Mouse (Mus musculus) urinary bladder, postnatal 4 days (tissue): ENCODE data around the gene Adora2b.

Experiments used
- DNase-seq, 2 experiments: peaks; one replicate each; pipeline ENCODE4 v3.0.0; 2021 to 2022; ENCODE audit warnings: low spot score in 2 of 2

Gene Adora2b

DNA sequence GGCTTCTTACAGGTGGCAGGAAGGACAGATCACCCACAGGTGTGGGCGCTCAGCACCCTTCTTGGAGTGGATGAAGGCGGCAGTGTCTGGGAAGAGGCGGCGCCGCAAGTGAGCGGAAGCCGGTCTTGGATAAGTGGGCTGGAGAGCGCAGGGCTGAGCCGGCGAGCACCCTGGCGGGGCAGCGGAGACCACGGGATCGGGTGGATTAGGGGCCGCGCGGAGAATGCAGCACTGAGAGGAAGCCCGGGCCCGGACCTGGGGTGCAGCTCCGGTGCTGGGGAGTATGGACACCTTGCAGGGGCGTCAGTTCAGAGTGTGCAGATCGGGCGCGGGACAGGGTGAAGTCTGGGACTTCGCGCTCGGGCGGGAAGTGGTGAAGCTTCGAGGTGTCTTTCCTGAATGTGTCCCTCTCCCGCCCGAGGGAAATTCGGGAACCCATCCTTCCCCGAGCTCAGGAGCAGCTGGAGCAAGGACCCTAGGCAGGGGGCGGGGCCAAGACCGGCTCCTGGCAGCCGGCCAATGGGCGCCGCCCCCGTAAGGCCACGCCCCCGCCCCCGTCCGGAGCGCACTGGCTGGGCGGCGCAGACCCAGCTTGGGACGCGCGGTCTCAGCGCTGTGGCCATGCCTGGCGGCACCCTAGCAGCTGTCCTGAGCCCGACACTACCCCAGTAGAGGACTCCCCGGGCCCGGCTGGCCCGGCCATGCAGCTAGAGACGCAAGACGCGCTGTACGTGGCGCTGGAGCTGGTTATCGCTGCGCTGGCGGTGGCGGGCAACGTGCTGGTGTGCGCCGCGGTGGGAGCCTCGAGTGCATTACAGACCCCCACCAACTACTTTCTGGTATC lies at the start of gene Adora2b:
Gene Adora2b, plus strand, starts transcription at position 584 of the 844 bp plus-strand sequence.
- DNase-seq, result peak; percentile 65 to 71

DNA sequence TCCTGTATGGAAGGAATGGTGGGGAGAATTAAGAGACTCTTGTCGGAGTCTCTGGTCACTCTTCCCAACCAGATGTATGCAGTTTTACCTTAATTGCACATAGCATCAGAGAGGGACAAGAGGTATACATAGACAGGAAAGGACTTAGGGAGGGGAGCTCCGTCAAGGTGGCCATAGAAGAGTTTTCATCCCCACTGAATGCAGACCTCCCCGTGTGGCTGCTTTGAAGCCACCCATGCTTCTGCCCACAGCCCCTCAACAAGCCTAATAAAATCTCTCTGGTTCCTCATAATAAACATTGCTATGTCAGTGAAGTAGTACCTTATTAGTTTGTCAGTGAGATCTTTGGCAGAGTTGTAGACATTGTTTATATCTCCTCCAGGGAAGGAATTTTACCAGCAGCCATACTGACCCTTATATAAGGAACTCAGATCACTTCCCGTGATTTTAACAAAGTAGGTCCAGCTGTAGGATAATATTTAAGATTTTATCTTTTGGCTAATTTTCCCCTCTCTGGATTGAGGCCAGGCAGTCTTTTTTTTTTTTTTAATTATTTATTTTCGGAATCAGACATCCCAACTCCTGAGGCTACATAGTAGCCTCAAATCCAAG lies 47.8 kb upstream of the Adora2b start:
- no peak for DNase-seq

DNA sequence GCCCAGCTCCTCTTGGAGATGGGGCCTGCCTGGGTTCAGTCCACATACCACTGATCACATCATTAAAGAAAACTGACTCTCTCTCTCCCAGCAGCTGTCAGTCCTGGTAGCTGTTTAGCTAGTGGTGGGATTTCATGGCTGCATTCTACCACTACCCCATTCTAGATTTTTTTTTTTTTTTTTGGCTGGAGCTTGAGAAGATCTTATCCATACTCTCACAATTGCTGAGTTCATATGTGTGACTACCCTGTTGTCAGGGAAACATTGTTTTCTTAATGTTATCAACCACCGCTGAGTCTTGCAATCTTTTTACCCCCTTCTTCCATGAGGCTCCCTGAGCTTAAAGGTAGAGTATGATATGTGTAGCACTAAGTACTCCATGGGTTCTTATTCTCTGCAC lies 46.1 kb upstream of the Adora2b start:
- no peak for DNase-seq

DNA sequence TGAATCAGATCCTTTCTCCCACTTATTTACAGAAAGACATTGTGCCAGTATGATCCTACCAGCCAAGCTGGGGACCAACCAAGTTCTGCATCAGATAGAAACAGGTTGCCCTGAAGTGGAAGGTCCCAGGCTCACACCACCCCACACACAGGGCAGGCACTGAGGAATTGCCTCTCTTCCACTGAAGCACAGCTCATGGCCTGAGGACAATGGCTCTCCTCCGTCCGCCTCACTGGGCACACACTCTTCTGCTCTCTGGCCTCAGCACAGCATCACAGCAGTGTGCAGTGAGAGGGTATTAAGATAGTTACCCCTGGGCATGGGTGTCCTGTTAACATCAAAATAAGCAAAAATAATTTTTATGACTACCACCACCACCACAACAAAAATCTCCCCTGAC lies 39.7 kb upstream of the Adora2b start:
- no peak for DNase-seq

DNA sequence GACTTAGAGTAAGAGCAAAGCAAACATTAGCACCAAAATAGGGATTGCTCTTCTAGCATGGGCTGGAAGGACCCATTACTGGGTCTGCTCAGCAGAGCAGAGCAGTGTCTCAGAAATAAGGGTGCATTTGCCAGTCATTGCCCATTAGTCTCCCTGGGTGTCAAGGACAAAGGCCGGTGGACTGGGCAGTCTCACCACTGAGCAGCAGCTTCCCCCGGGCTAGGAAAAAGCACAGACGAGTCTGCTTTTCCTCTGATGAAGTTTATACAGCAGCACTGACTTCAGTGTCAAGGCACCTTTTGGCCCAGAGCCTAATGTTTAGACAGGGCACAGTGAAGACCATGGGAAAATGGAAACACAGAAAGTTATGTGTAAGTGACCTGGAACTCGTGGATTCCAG lies 38.9 kb upstream of the Adora2b start:
- DNase-seq, result no peak

DNA sequence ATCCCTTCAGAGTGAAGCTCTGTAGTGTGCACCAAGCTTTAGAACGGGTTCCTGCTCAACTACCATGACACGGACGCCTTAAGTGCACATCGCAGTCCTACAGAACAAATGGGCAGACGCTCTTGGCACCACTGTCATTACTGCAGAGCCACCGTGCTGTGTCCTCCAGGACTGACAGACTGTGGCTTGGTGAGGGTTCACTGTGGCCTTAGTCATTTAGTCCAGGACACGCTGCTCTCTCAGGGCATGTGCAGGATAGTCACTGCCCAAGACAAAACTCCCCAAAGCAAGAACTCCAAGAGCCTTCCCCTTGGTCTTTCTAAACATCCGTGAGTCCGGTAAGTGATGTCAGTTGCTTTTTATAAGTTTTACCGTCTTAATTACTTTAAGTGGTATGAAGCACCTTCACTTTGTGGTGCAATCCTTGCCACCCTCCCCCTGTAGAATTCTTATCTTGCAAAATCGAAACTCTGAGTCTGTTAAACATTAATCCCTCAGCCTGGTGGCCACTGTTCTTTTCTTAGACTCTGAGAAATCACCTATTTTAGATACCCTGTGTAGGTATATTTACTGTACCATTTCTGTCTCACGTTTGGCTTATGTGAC lies 35.3 kb upstream of the Adora2b start:
- DNase-seq, result no peak

DNA sequence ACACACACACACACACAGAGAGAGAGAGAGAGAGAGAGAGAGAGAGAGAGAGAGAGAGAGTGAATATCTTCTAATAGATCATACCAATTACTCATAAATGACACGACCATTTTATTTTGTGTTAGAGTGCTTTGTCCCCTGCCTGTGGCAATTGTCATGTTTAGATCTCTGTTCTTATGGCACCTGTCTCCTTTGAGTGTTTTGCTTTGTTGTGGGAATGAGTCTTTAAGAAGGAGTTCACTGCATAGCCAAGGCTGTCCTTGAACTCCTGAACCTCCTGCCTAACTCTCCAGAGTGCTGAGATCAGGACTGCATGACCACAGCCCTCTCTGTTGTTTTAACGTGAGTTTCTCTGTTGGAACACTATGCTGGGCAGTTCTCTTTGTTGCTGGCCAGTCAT lies 33.7 kb upstream of the Adora2b start:
- no peak for DNase-seq

DNA sequence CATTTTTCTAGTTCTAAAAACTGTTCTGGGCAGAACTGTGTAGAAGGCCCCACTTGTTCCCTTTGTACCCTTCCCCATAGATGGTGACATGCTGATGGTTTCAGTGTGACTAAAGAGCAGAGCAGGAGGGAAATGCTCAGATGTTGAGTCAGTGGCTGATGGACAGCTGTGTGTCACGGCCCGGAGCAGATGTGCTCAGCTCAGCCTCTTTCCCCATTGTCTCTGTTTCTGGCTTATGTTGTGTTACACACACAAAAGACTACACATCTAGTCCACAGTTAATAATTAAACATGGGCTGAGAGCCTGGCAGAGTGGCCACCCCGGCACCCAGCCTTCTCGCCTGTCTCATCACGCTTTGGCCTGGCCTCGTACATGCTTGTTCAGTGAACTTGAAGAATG lies 31.0 kb upstream of the Adora2b start:
- no peak for DNase-seq

- DNase-seq, result no peak
Measured at GRCm38 (mm10) chr11:62220756-62221510, 27.9 kb upstream of the Adora2b start.

DNA sequence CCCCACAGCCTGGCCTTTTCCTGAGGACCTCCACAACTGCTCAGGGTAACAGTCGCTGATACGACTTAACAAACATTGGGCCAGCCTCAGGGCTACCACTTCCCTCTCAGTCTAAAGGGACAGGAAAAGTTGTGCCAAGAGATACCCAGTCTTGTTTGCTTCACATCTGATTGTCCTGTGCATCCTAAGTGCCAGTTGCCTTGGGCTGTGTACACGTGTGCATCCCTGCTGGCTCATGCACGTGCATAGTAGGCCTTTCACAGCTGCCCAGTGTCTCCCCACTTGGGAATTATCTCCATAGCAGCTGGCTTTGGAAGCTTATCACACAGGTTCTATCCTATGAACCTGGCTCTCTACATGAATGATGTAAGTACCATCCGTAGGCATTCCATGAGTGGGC lies 25.4 kb upstream of the Adora2b start:
- no peak for DNase-seq

- no peak for DNase-seq
Measured at GRCm38 (mm10) chr11:62223962-62224361, 24.8 kb upstream of the Adora2b start.

DNA sequence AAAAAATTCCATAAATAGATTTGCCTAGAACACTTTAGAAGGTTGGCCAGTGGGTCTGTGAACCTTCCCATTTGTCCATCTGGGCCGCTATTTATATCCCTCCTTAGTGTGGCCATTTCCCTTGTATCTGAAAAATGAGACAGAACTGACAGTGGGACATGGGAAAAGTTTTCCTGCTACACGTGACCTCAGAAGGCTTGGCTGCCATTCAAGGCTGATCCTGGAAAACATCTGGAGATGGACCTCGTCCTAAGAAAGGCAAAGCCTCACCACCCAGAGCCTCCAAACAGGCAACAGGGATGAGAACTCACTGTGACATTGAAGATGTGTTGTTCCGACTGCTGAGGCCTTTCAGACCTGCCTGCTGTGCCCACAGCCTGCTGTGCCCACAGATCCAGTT lies 24.0 kb upstream of the Adora2b start:
- no peak for DNase-seq

DNA sequence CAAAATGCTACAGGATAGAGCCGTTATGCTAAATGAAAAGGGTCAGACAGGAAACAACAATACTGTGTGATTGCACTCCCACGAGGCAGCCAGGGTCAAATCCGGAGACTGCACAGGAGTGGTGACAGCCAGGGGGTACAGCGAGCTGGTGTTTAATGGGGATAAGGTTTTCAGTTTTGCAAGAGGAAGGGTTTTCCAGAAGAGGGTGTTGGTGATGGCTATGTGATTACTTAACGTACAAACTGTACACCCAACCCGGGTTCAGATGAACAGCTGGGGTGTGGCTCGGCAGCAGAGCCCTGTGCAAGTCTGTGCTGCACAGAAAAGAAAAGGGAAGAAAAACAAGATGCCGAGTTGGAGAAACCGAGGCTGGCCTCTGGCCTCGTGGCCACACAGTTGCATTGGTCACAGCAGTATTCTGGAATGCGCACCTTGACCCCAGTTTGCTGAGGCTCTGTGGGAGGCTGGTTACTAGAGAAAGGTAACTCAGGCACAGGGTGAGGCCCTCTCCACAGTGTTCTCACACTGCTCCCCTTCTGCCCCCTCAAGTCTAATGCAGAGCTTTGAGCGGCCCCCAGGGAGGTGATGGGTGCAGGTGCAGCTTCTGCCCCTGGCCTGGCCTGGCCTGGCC lies 8.0 kb upstream of the Adora2b start:
- DNase-seq, result no peak

- DNase-seq, result no peak
Measured at GRCm38 (mm10) chr11:62243871-62244270, 4.9 kb upstream of the Adora2b start.

DNA sequence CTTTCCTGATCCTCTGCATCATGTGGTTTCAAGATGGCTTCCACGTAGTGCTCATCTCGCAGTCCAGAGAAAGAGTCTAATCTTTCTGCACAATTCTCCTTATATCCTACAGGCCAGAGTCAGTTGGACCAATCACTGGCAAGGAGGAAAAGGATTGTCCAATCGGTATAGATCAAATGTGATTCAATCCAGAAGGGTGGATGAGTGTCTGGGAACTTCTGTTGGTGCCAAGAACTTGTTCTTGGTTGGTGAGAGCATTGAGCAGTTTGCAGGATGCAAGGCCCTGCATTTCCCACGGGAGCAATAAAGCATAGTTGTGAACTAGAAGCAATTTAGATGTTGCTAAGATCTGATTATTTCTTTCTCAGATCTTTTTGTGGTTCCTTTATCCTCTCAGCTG lies 4.3 kb upstream of the Adora2b start:
- DNase-seq, result no peak

DNA sequence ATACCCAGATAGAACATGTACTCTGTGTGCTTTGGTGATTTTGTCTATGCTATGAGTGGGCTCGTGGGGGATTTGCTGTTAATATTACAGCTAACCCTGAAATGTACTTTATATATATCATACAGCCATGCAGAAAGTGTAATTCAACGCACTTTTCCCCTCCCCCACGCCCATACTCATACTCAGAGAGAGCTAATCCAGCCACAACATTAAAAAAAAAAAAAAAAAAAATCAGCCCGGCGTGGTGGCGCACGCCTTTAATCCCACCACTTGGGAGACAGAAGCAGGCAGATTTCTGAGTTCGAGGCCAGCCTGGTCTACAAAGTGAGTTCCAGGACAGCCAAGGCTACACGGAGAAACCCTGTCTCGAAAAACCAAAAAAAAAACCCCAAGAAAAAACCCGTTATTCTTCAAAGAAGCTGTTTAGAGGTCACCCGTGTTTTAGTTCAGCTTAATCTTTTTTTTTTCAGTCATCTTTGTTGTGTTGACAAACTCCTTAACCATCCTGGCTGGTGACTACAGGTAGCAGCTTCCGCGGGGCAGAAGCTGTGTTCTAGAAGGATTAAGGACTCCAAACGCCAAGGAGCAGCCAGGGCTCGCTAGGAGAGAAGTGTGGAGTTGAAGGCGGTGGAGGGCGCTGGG lies 904 bp upstream of the Adora2b start:
- DNase-seq, result no peak

DNA sequence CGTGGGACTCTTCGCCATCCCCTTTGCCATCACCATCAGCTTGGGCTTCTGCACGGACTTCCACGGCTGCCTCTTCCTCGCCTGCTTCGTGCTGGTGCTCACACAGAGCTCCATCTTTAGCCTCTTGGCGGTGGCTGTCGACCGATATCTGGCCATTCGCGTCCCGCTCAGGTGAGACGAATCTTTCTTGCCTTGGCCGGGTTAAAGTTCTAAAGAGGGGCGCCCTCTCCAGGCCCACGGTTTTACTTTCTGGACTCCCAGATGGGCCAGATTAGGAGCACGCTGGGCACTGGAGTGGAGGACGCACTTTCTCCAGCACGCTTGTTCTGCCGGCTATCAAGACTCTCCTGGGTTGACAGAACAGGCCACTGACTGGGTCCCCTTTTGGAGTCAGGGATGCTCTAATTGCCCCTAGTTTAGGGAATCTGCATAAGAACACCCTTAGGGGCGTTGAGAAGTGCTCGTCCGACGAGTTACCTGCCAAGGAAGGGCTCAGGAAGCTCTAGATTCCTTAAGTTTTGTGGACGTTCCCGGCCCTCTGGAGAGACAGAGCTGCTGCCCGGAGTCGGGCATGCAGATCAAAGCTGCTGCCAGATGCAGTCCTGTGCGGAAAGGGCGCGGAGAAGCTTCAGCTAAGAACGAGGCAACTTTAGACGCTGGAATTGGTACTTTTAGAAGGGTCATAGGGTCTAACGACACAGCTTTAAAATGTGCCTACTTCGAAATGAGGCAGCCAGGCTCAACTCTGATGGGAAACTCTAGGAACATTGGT lies 668 bp downstream of the Adora2b start:
- DNase-seq, result peak in 1 of 2 experiments; percentile 24

DNA sequence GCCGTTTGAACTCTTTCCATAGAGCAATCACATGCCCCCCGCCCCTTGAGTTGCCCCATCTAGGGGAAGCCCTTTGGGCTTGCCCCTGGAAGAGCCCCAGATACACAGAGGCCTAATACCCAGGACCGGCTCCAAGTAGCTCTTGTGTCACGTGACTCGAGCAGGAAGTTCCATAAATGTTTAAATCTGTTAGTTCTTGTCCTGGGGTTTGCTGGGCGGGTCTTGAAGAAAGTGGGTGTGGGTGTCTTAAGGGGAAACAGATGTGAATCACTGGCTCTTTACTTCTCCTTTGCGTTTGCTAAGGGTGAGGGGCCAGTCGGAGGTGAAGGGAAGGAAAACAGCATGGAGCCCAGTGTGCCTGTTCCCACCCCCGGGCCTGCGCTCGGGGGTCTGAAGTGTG lies 2.3 kb downstream of the Adora2b start:
- peak in 1 of 2 experiments; percentile 30 for DNase-seq

GRCm38 (mm10) chr11:62253380-62253779 lies 4.6 kb downstream of the Adora2b start:
- DNase-seq, result no peak

DNA sequence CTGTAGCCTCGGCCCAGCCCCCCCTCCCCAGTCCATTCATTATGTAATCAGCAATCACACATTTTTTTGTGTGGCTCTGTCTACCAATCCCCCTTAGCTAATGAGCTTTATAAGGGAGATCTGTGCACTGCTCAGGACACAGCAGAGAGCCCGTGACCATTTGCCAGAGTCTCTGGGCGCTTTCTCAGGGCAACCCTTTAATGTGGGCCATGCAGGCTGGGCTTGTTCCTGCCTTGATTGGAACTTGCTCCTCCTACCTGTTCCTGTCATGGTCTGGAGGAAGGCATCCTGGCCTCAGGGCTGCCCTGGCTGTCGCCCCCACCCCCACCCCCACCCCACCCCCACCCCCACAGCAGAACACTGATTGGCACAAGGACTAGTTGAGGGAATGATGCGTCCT lies 10.4 kb downstream of the Adora2b start:
- no peak for DNase-seq

GRCm38 (mm10) chr11:62263599-62263998 lies 14.8 kb downstream of the Adora2b start:
- no peak for DNase-seq
